Mouse (Mus musculus) B cell, adult 67 days (primary cell): ENCODE data around the gene Ano6. TPM values are rescaled to one million over a fixed set of nuclear protein-coding genes. Genes with fewer than 3 reads are reported as not detected.

ENCODE experiments used
- total RNA-seq, 2 experiments: library from RNA; stranded (reverse); gene quantifications; 4 replicates each; pipeline ENCODE4 v1.2.4; 2023

Ano6 gene
- 10 to 100 TPM; 70.1 to 77.4 TPM for total RNA-seq

DNA sequence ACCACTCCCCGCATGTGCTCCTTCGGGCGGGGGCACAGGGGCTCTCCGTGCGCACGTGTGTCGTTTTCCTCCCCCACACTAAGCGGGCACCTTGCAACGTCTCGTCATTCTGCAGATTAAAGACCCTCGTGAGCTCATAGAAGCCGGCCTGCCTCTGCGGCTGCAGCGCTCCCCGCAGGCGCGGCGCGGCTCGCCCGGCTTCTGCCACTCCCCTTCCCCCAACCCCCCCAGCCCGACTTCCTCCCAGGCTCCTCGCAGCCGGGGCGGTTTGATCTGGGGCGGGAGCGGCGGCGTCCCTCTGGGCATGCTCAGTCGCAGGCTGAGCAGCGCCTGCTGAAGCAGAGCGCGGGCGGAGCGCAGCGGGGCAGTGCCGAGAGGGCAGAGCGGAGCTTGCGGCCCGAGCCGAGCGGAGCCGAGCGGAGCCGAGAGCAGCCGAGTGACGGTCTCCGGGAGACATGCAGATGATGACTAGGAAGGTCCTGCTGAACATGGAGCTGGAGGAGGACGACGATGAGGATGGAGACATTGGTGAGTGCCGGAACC lies at the start of gene Ano6:
Gene Ano6, plus strand, starts transcription at position 315 of the 543 bp plus-strand sequence.

Other genes with a start within 250 kb of the Ano6 start
- not detected for gene Dbx2, start 134.9 kb upstream of the Ano6 start, total RNA-seq